Mouse (Mus musculus): ENCODE data around the gene Tldc2. TPM values are rescaled to one million over a fixed set of nuclear protein-coding genes. Genes with fewer than 3 reads are reported as not detected.

Tldc2 gene
- polyA plus RNA-seq, 1 experiment = not detected

GRCm38 (mm10) chr2:157075226-157075625, 11.6 kb upstream of the Tldc2 start:
- Histone ChIP-seq H3K4me3 (replicated peaks; ENCODE audit: extremely low read depth, low read depth, low read length) (no peak overlapping the region), H3K4me1 (ENCODE audit: control insufficient read depth, insufficient read depth, low read length) (peaks cover 59% of the 10 kb centered on the region)
- TF ChIP-seq POLR2A (IDR thresholded peaks at IDR 0.05; ENCODE audit: borderline replicate concordance, extremely low read depth, low read depth, low read length) (no peak), CTCF (IDR thresholded peaks at IDR 0.05; ENCODE audit: insufficient read depth, low read length) (no peak)

DNA sequence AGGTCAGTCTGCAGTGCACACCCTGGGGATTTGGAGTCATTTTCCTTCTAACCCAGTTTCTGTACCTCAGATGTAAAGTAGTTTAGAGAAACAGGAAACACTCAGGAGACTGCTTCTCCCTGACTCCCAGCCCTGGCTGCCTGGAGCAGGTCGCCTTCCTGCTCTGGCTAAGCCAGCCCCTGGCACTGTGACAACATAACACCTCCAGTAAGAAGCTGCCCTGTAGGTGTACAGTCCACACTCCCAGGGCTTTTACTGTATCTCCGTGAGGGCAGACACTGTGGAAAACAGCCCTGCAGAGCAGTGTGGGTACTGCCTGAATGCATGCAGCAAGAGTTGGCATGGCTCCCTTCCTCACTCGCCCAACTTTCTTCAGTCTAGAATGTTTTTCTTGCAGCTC, 11.2 kb upstream of the Tldc2 start:
- WGBS = 5% methylated on average over 3 of the region's 3 CpGs
- no peak overlapping the region for H3K4me3 ChIP-seq (replicated peaks; ENCODE audit: extremely low read depth, low read depth, low read length)
- H3K4me1 ChIP-seq (ENCODE audit: control insufficient read depth, insufficient read depth, low read length) = peaks cover 54% of the 10 kb centered on the region
- no peak for TF ChIP-seq POLR2A (IDR thresholded peaks at IDR 0.05; ENCODE audit: borderline replicate concordance, extremely low read depth, low read depth, low read length)
- no peak for TF ChIP-seq CTCF (IDR thresholded peaks at IDR 0.05; ENCODE audit: insufficient read depth, low read length)
- DNase-seq = no peak

More at GRCm38 (mm10) chr2:157075226-157075625, 11.6 kb upstream of the Tldc2 start:
- no peak for DNase-seq
- WGBS = 57% methylated on average over 3 of the region's 3 CpGs

GRCm38 (mm10) chr2:157076585-157076984, 10.3 kb upstream of the Tldc2 start:
- Histone ChIP-seq H3K4me3 (replicated peaks; ENCODE audit: extremely low read depth, low read depth, low read length) (no peak overlapping the region), H3K4me1 (ENCODE audit: control insufficient read depth, insufficient read depth, low read length) (peaks cover 46% of the 10 kb centered on the region)
- TF ChIP-seq POLR2A (IDR thresholded peaks at IDR 0.05; ENCODE audit: borderline replicate concordance, extremely low read depth, low read depth, low read length) (no peak), CTCF (IDR thresholded peaks at IDR 0.05; ENCODE audit: insufficient read depth, low read length) (no peak)
- 65% methylated on average over 7 of the region's 7 CpGs for WGBS
- DNase-seq = no peak

GRCm38 (mm10) chr2:157077160-157077559, 9.7 kb upstream of the Tldc2 start:
- no peak for DNase-seq
- Histone ChIP-seq H3K4me1 (ENCODE audit: control insufficient read depth, insufficient read depth, low read length) (peaks cover 41% of the 10 kb centered on the region), H3K4me3 (replicated peaks; ENCODE audit: extremely low read depth, low read depth, low read length) (peak overlapping the region; percentile 81)
- TF ChIP-seq POLR2A (IDR thresholded peaks at IDR 0.05; ENCODE audit: borderline replicate concordance, extremely low read depth, low read depth, low read length) (no peak), CTCF (IDR thresholded peaks at IDR 0.05; ENCODE audit: insufficient read depth, low read length) (no peak)
- 11% methylated on average over 5 of the region's 5 CpGs for WGBS

GRCm38 (mm10) chr2:157077641-157078058, 9.2 kb upstream of the Tldc2 start:
- Histone ChIP-seq H3K4me3 (replicated peaks; ENCODE audit: extremely low read depth, low read depth, low read length) (peak overlapping the region; percentile 81), H3K4me1 (ENCODE audit: control insufficient read depth, insufficient read depth, low read length) (peaks cover 36% of the 10 kb centered on the region)
- peak; percentile 77 for DNase-seq
- TF ChIP-seq POLR2A (IDR thresholded peaks at IDR 0.05; ENCODE audit: borderline replicate concordance, extremely low read depth, low read depth, low read length) = peak; percentile 66; the same call in 1 of the 2 replicates
- no peak for TF ChIP-seq CTCF (IDR thresholded peaks at IDR 0.05; ENCODE audit: insufficient read depth, low read length)
- 5% methylated on average over 15 of the region's 15 CpGs for WGBS

- under 1% methylated on average over 79 of the region's 79 CpGs for WGBS
- TF ChIP-seq POLR2A (IDR thresholded peaks at IDR 0.05; ENCODE audit: borderline replicate concordance, extremely low read depth, low read depth, low read length) = no peak
- no peak for TF ChIP-seq CTCF (IDR thresholded peaks at IDR 0.05; ENCODE audit: insufficient read depth, low read length)
- H3K4me3 ChIP-seq (replicated peaks; ENCODE audit: extremely low read depth, low read depth, low read length) = peak overlapping the region; percentile 81
- H3K4me1 ChIP-seq (ENCODE audit: control insufficient read depth, insufficient read depth, low read length) = peaks cover 32% of the 10 kb centered on the region
- DNase-seq = no peak
These were observed 8.6 kb upstream of the Tldc2 start for GRCm38 (mm10) chr2:157078059-157078792.

DNA sequence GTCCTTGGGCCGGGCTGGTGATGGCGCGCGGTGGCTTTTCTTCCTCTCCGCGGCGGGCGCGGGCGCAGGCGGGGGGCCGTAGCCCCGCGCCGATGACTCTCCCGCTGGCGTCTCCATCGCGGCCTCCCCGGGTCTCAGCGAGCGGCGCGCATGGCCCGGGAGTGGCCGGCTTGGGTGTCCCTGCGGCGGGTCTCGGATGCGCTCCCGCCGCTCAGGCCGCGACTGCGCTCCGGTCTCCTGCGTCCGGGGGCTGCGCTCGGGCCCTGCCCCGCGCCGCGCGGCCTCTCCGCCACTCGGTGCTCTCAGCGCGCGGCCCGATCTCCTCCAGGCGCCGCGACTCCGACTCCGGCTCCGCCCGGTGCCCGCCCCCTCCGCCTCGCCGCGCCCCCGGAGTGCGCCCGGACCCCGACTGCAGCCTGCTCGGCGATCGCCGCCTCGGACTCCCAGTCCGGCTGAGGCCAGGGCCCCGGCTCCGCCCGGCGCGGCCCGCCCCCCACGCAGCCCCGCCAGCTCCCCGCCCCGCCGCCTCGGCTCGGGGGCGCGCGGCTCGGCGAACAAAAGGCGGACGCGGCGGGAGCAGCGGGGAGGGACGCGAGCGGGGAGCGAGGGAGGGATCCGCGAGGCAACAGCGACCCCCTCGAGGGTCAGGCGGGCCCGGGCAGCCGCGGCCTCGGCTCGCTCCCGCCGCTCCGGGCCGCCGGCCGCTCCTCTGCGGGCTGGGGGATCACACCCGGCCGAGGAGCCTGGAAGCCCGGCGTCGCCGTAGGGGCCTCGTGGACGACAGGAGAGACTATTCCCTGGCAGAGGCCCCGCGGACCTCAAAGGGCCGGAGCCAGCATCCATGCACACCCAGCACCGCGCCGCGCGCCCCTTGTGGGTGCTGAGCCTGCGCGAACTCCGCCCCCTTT, 7.8 kb upstream of the Tldc2 start, which contains the start of gene Soga1:
Gene Soga1, minus strand, starts transcription at position 462 of the 908 bp plus-strand sequence.
- TF ChIP-seq CTCF (IDR thresholded peaks at IDR 0.05; ENCODE audit: insufficient read depth, low read length) (no peak), POLR2A (IDR thresholded peaks at IDR 0.05; ENCODE audit: borderline replicate concordance, extremely low read depth, low read depth, low read length) (peak; percentile 8; the same call in 1 of the 2 replicates)
- Histone ChIP-seq H3K4me3 (replicated peaks; ENCODE audit: extremely low read depth, low read depth, low read length) (peak within 1 kb of the TSS; percentile 81), H3K4me1 (ENCODE audit: control insufficient read depth, insufficient read depth, low read length) (peaks cover 24% of the 10 kb centered on the region)
- under 1% methylated on average over 133 of the region's 136 CpGs for WGBS
- DNase-seq = peak; percentile 84

GRCm38 (mm10) chr2:157079701-157080180, 7.1 kb upstream of the Tldc2 start:
- 20% methylated on average over 16 of the region's 16 CpGs for WGBS
- TF ChIP-seq POLR2A (IDR thresholded peaks at IDR 0.05; ENCODE audit: borderline replicate concordance, extremely low read depth, low read depth, low read length) (no peak), CTCF (IDR thresholded peaks at IDR 0.05; ENCODE audit: insufficient read depth, low read length) (no peak)
- DNase-seq = no peak
- Histone ChIP-seq H3K4me1 (ENCODE audit: control insufficient read depth, insufficient read depth, low read length) (peaks cover 19% of the 10 kb centered on the region), H3K4me3 (replicated peaks; ENCODE audit: extremely low read depth, low read depth, low read length) (peak overlapping the region; percentile 40)

DNA sequence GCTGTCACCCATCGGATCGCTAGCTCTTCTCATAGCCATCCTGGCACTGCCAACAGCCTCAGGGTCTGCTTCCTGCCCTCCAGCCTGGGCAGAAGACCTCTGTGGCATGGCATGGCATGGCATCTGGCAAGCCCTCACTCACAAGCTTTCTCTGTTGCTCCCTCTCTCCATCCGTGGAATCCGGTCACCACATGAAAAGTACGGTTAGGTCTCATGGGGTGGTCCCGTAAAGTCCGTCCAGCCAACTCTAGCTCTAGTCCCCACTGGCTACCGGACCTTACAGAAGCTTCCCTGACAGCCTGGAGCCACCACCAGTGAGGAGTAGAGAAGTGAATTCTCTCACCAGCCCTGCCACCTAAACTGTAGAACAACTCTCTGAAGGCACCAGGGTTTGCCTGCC, 5.5 kb upstream of the Tldc2 start:
- Histone ChIP-seq H3K4me3 (replicated peaks; ENCODE audit: extremely low read depth, low read depth, low read length) (no peak overlapping the region), H3K4me1 (ENCODE audit: control insufficient read depth, insufficient read depth, low read length) (peaks cover 7% of the 10 kb centered on the region; the same call in 1 of the 2 replicates)
- TF ChIP-seq POLR2A (IDR thresholded peaks at IDR 0.05; ENCODE audit: borderline replicate concordance, extremely low read depth, low read depth, low read length) (no peak), CTCF (IDR thresholded peaks at IDR 0.05; ENCODE audit: insufficient read depth, low read length) (no peak)
- no peak for DNase-seq
- 90% methylated on average over 8 of the region's 8 CpGs for WGBS

All from lung, adult 2 months (tissue).